Mouse (Mus musculus): ENCODE data around the gene H2afy.
A peak's percentile ranks its signal among the peaks of the same experiment; 100 is the strongest.

The H2afy gene

GRCm38 (mm10) chr13:56136200-56136599 lies at the start of gene H2afy:
Gene H2afy, minus strand, starts transcription at chr13:56136361.
- DNase-seq (ENCODE audit: low spot score) = no peak

GRCm38 (mm10) chr13:56183687-56184086 lies 47.5 kb upstream of the H2afy start:
- DNase-seq (ENCODE audit: low spot score) = no peak

- DNase-seq (ENCODE audit: low spot score) = no peak
Measured at GRCm38 (mm10) chr13:56181424-56181823, 45.3 kb upstream of the H2afy start.

- DNase-seq (ENCODE audit: low spot score) = no peak
Measured at GRCm38 (mm10) chr13:56178416-56179035, 42.4 kb upstream of the H2afy start, which contains the start of gene Tifab. Gene Tifab, minus strand, starts transcription at chr13:56178885.

GRCm38 (mm10) chr13:56176310-56176709 lies 40.1 kb upstream of the H2afy start:
- no peak for DNase-seq (ENCODE audit: low spot score)

- DNase-seq (ENCODE audit: low spot score) = no peak
Measured at GRCm38 (mm10) chr13:56175848-56176247, 39.7 kb upstream of the H2afy start.

- no peak for DNase-seq (ENCODE audit: low spot score)
Measured at GRCm38 (mm10) chr13:56172901-56173545, 36.9 kb upstream of the H2afy start.

- DNase-seq (ENCODE audit: low spot score) = no peak
Measured at GRCm38 (mm10) chr13:56172106-56172505, 35.9 kb upstream of the H2afy start.

- DNase-seq (ENCODE audit: low spot score) = no peak
Measured at GRCm38 (mm10) chr13:56168403-56168781, 32.2 kb upstream of the H2afy start.

- DNase-seq (ENCODE audit: low spot score) = no peak
Measured at GRCm38 (mm10) chr13:56167446-56168402, 31.6 kb upstream of the H2afy start.

- DNase-seq (ENCODE audit: low spot score) = no peak
Measured at GRCm38 (mm10) chr13:56165561-56165960, 29.4 kb upstream of the H2afy start.

- DNase-seq (ENCODE audit: low spot score) = no peak
Measured at GRCm38 (mm10) chr13:56164372-56164771, 28.2 kb upstream of the H2afy start.

- DNase-seq (ENCODE audit: low spot score) = no peak
Measured at GRCm38 (mm10) chr13:56163751-56164150, 27.6 kb upstream of the H2afy start.

- DNase-seq (ENCODE audit: low spot score) = no peak
Measured at GRCm38 (mm10) chr13:56162859-56163258, 26.7 kb upstream of the H2afy start.

GRCm38 (mm10) chr13:56159614-56160363 lies 23.6 kb upstream of the H2afy start:
- DNase-seq (ENCODE audit: low spot score) = no peak

- DNase-seq (ENCODE audit: low spot score) = no peak
Measured at GRCm38 (mm10) chr13:56159016-56159601, 22.9 kb upstream of the H2afy start.

- DNase-seq (ENCODE audit: low spot score) = no peak
Measured at GRCm38 (mm10) chr13:56155671-56156070, 19.5 kb upstream of the H2afy start.

- DNase-seq (ENCODE audit: low spot score) = no peak
Measured at GRCm38 (mm10) chr13:56155048-56155447, 18.9 kb upstream of the H2afy start.

GRCm38 (mm10) chr13:56152773-56153460 lies 16.8 kb upstream of the H2afy start:
- no peak for DNase-seq (ENCODE audit: low spot score)

- DNase-seq (ENCODE audit: low spot score) = peak; percentile 52
Measured at GRCm38 (mm10) chr13:56151404-56152226, 15.5 kb upstream of the H2afy start.

Measured in layer of hippocampus, adult 9-10 months (tissue).